Mouse (Mus musculus) E14TG2a.4 (cell line): ENCODE measurements around the gene Rab44.
A peak's percentile ranks its signal among the peaks of the same experiment; 100 is the strongest.

ENCODE experiments used
- H3K27me3 ChIP-seq: 2 replicates; pipeline ENCODE4 v1.6.1; 2014; ENCODE audit warnings: low read length, control low read depth; ENCODE audit not compliant: insufficient read depth
- H3K36me3 ChIP-seq: 2 replicates; pipeline ENCODE4 v1.6.1; 2014; ENCODE audit warnings: low read length, control low read depth; ENCODE audit not compliant: insufficient read depth
- H3K4me1 ChIP-seq: replicated peaks from 2 replicates; pipeline ENCODE4 v1.6.1; 2014; ENCODE audit warnings: low read depth, low read length, control low read depth
- H3K4me3 ChIP-seq: replicated peaks from 2 replicates; pipeline ENCODE4 v1.5.1; 2014; ENCODE audit warnings: mild to moderate bottlenecking, low read length
- H3K9me3 ChIP-seq: 2 replicates; pipeline ENCODE4 v1.6.1; 2014; ENCODE audit warnings: low read length, control low read depth
- CTCF ChIP-seq: conservative IDR thresholded peaks from 2 replicates; pipeline ENCODE4 v1.5.1; 2014; ENCODE audit warnings: low read length
- NANOG ChIP-seq: IDR thresholded peaks from 2 replicates; pipeline ENCODE4 v1.6.1; 2014; ENCODE audit warnings: borderline replicate concordance, low read length, mixed read lengths
- POU5F1 ChIP-seq: IDR thresholded peaks from 2 replicates; pipeline ENCODE4 v1.6.1; 2014; ENCODE audit warnings: low read length, borderline replicate concordance

Gene Rab44

DNA sequence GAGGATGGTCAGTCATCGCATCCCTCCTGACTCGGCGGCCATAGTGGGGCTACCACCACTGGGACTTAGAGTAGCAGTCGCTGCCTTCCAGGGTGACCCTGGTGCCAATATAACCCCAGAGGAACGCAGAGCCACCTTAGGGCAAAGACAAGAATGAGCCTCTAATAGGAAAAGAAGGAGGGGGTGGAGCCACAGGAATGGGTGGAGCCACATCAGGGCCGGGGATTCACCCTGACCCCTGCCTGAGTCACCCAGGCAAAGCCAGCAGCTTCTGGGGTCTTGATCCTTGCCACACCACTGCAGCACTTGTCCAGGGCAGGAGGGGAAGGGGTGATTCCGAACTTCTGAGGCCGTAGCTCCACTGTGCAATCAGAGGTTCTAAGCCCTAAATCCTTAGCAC, 30.4 kb upstream of the Rab44 start:
- no peaks in the 10 kb centered on the region for H3K27me3 ChIP-seq
- no peaks in the 10 kb centered on the region for H3K9me3 ChIP-seq
- TF ChIP-seq POU5F1, result no peak
- no peak for TF ChIP-seq NANOG
- no peak for TF ChIP-seq CTCF
- no peaks in the 10 kb centered on the region for H3K36me3 ChIP-seq
- H3K4me3 ChIP-seq, result peak overlapping the region; percentile 58
- H3K4me1 ChIP-seq, result peaks cover 62% of the 10 kb centered on the region

DNA sequence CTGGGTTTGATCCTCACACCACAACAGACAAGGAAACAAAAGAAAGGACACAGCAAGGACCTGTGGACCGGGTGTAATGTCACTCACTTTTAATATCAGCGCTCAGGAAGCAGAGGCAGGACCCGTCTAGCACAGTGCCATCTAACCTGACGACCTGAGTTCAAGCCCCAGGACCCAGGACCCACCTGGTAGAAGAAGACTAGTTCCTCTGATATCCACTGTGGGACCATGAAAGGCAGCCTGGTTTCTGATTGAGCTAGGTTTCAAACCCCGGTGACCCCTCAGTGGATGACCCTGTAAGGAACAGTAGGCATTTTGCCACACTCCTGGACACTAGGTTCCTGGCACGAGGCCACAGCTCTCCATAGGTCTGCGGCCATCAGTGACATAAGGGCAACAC, 29.3 kb upstream of the Rab44 start:
- Histone ChIP-seq H3K9me3 (no peaks in the 10 kb centered on the region), H3K4me1 (peaks cover 58% of the 10 kb centered on the region), H3K4me3 (no peak overlapping the region), H3K27me3 (no peaks in the 10 kb centered on the region), H3K36me3 (no peaks in the 10 kb centered on the region)
- TF ChIP-seq NANOG, result no peak
- TF ChIP-seq CTCF, result no peak
- no peak for TF ChIP-seq POU5F1

DNA sequence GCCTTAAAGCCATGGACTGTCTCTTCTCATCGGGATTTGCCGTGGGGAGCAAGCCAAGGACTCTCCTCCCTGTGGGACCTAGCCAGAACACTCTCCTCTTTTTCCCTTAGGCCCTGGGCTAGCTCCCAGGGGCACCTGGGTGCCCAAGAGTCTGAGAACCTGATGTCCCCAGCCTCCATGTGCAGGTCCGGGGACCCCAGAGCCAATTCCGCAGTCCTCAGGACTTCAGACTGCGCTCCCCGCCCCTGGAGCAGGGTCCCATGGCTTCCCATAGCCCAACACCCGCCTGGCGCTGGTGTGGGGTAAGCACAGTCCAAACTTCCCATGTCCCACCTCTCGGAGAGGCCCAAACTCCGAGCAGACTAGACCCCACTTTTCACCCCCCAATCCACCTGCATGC, 28.7 kb upstream of the Rab44 start:
- TF ChIP-seq CTCF (no peak), POU5F1 (no peak), NANOG (no peak)
- H3K27me3 ChIP-seq, result no peaks in the 10 kb centered on the region
- peaks cover under 1% of the 10 kb centered on the region for H3K9me3 ChIP-seq
- peaks cover 53% of the 10 kb centered on the region for H3K4me1 ChIP-seq
- H3K36me3 ChIP-seq, result no peaks in the 10 kb centered on the region
- H3K4me3 ChIP-seq, result peak overlapping the region; percentile 26; the same call in 1 of the 2 replicates

DNA sequence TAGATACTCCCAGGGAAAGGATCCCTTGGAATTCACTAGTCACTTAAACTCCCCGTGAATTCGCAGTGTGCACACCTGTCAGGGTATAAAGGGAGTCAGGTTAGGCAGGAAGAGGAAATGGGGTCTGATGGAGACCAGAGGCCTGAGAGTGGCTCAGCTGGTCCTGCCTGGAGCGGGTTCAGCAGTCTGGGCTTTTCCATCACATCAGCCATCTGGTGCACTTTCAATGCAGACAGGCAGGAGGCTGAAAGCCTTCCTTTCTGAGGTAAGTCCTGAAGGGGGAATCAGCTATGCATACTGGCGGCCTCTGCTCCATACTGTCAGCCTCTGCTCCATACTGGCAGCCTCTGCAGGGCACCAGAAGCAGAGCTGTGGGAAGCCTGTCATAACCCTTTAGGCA, 27.0 kb upstream of the Rab44 start:
- no peaks in the 10 kb centered on the region for H3K27me3 ChIP-seq
- H3K4me1 ChIP-seq, result peaks cover 47% of the 10 kb centered on the region
- no peak overlapping the region for H3K4me3 ChIP-seq
- H3K9me3 ChIP-seq, result peaks cover 15% of the 10 kb centered on the region
- no peaks in the 10 kb centered on the region for H3K36me3 ChIP-seq
- TF ChIP-seq NANOG, result no peak
- no peak for TF ChIP-seq POU5F1
- TF ChIP-seq CTCF, result no peak

DNA sequence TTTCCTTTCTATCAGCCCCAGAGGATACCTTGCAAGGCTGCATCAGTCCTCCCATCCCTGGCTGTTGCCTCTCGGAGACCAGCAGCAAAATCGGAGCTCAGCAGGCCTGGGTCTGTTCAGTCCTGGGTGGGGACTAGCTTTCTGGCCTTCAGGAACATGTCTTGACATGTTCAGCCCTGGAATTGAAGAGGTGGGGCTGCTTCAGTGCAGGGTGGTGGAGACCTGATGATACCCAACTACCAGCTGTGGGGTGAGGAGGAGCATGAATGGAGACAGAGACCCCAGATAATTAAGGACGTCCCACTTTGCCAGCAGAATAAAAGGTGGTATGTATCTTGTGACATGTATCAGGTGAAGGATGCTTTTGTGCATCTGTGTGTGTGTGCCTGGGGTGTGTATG, 23.2 kb upstream of the Rab44 start, which contains the start of gene Cdkn1a:
Gene Cdkn1a (plus strand): TSS at position 201 of the 400 bp plus-strand sequence.
- Histone ChIP-seq H3K36me3 (peaks cover 3% of the 10 kb centered on the region; the same call in 1 of the 2 replicates), H3K4me3 (0 out of 2 replicates have a peak within 1 kb of the TSS, but pooled peaks have one; percentile 1), H3K4me1 (peaks cover 43% of the 10 kb centered on the region), H3K27me3 (peaks cover 18% of the 10 kb centered on the region), H3K9me3 (peaks cover 15% of the 10 kb centered on the region)
- TF ChIP-seq CTCF, result no peak

DNA sequence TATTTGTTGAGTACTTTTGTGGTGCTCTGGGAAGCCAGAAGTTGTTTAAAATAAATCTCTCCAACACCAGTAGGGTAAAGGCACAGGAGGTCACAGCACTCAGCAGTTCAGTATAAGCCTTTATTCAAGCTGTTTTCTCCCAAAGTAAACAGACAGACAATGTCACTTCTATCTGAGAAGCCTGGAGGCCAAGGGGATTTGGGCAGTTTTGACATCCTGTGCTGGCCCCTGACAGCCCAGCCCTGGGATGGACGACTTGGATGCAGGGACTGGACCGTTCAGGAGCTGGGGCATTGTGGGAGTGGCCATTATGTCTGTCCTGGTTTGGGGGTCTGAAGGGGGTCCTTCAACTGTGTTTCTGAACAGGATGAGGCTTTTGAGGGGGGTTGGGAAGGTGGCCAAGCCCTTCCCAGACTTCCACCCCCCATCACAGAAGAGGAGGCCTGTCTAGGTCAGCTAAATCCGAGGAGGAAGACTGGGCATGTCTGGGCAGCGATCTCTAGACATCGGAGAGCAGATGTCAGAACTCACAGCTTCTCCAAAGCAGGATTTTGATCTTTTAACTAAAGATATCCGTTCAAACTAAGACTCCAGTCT, 22.5 kb upstream of the Rab44 start:
- H3K36me3 ChIP-seq, result peaks cover 9% of the 10 kb centered on the region
- H3K4me3 ChIP-seq, result no peak overlapping the region
- peaks cover 18% of the 10 kb centered on the region for H3K27me3 ChIP-seq
- H3K9me3 ChIP-seq, result peaks cover 15% of the 10 kb centered on the region
- TF ChIP-seq NANOG (no peak), POU5F1 (no peak), CTCF (no peak)
- peaks cover 50% of the 10 kb centered on the region for H3K4me1 ChIP-seq

DNA sequence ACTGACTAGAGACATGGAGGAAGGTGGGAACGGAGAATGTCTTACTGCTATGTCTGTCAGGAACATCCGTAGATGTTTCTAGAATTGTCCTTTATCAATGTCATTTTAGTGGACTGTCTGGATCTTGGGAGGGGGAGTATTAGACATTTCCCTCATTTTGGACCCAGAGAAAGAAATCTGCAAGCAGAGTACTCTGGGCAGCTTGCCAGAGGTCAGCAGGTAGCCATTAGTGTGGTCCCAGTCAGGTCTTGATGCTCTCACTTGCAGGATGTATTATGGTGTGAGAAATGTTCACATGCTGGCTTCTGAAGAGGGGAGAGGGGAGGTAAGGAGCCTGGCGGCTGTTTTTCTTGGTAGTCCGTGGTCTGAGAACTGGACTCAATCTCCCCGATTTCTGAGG, 21.4 kb upstream of the Rab44 start:
- Histone ChIP-seq H3K4me1 (peaks cover 56% of the 10 kb centered on the region), H3K9me3 (peaks cover 15% of the 10 kb centered on the region), H3K36me3 (peaks cover 16% of the 10 kb centered on the region), H3K27me3 (peaks cover 18% of the 10 kb centered on the region), H3K4me3 (peak overlapping the region; percentile 93)
- TF ChIP-seq CTCF (no peak), NANOG (no peak), POU5F1 (no peak)

DNA sequence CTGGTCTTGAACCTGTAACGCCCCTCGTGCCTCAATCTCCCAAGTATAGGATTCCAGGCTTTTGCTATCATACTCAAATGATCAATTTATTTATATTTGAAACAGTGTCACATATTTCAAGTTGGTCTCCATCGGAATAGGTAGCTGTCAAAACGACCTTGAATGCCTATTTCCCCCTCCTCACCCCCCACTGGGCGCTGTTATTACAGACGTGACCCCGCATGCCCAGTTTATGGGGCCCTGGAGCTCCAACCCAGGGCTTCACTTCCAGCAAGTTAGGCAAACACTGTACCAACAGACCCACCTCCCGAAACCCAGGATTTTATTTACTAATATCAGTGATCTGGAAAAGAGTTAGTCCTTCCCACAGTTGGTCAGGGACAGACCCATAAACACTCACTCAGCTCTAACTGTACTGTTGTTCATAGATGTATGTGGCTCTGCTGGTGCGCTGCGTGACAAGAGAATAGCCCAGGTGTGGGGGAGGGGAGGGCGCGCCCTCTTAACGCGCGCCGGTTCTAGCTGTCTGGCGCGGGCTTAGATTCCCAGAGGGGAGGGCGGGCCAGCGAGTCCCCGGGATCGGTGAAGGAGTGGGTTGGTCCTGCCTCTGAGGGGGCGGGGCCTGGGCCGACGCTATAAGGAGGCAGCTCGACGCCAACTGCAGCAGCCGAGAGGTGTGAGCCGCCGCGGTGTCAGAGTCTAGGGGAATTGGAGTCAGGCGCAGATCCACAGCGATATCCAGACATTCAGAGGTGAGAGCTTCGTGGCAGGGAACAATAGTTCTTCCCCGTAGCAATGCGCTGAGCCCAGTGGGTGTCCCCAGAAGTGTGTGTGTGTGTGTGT, 20.6 kb upstream of the Rab44 start:
- peaks cover 18% of the 10 kb centered on the region for H3K27me3 ChIP-seq
- peak overlapping the region; percentile 93 for H3K4me3 ChIP-seq
- H3K9me3 ChIP-seq, result peaks cover 15% of the 10 kb centered on the region
- peaks cover 23% of the 10 kb centered on the region for H3K36me3 ChIP-seq
- peaks cover 64% of the 10 kb centered on the region for H3K4me1 ChIP-seq
- no peak for TF ChIP-seq POU5F1
- TF ChIP-seq NANOG, result no peak
- TF ChIP-seq CTCF, result no peak
